Mouse (Mus musculus) embryonic facial prominence, embryonic 10.5 days (tissue): ENCODE data around the gene Tmem56. TPM values are rescaled to one million over a fixed set of nuclear protein-coding genes. Genes with fewer than 3 reads are reported as not detected.

Experiments used
- DNase-seq: peaks from one replicate; pipeline ENCODE4 v3.0.0-alpha.2; 2017; ENCODE audit warnings: low spot score
- H3K27ac ChIP-seq: fragments of 300-500 bp; sonication (generic); replicated peaks from 2 replicates; pipeline ENCODE4 v1.5.1; 2016; ENCODE audit warnings: mild to moderate bottlenecking
- H3K27me3 ChIP-seq: fragments of 300-500 bp; sonication (generic); replicated peaks from 2 replicates; pipeline ENCODE4 v1.6.1; 2016; ENCODE audit warnings: low read depth, mild to moderate bottlenecking; ENCODE audit not compliant: poor library complexity, severe bottlenecking
- H3K36me3 ChIP-seq: fragments of 300-500 bp; sonication (generic); replicated peaks from 2 replicates; pipeline ENCODE4 v1.6.1; 2016; ENCODE audit warnings: mild to moderate bottlenecking, moderate library complexity
- H3K4me1 ChIP-seq: fragments of 300-500 bp; sonication (generic); 2 replicates; pipeline ENCODE4 v1.6.1; 2016
- H3K4me3 ChIP-seq: fragments of 300-500 bp; sonication (generic); 2 replicates; pipeline ENCODE4 v1.5.1; 2016; ENCODE audit warnings: mild to moderate bottlenecking, moderate library complexity
- H3K9me3 ChIP-seq: fragments of 300-500 bp; sonication (generic); 2 replicates; pipeline ENCODE4 v1.6.1; 2016; ENCODE audit warnings: mild to moderate bottlenecking
- WGBS: fragments of 180-500 bp; shearing (Covaris S2); methylation state at CpG from one replicate; pipeline ENCODE4 v1.1.7; 2016; 5-methylcytosine and 5-hydroxymethylcytosine counted together
- polyA plus RNA-seq: library from polyadenylated mRNA; unstranded; fragments of >200 nt; fragmentation: Nextera tagmentation; extraction: Ambion mirVana; gene quantifications from 2 replicates; pipeline ENCODE4 v1.2.1, GENCODE M21; 2016

Gene Tmem56
- polyA plus RNA-seq, 1 experiment from 2014 or later, result 0.81 TPM

GRCm38 (mm10) chr3:121156451-121157186 lies 126.3 kb downstream of the Tmem56 start:
- peaks cover 35% of the 10 kb centered on the region for H3K4me1 ChIP-seq
- no peaks in the 10 kb centered on the region for H3K9me3 ChIP-seq
- 52% methylated on average over 11 of the region's 11 CpGs for WGBS
- H3K36me3 ChIP-seq, result no peaks in the 10 kb centered on the region
- peak; percentile 14 for DNase-seq
- H3K27me3 ChIP-seq, result no peaks in the 10 kb centered on the region
- no peak overlapping the region for H3K4me3 ChIP-seq
- peak overlapping the region; percentile 55 for H3K27ac ChIP-seq

- Histone ChIP-seq H3K4me1 (peaks cover 32% of the 10 kb centered on the region), H3K4me3 (no peak overlapping the region), H3K9me3 (no peaks in the 10 kb centered on the region), H3K27ac (peak overlapping the region; percentile 55), H3K27me3 (no peaks in the 10 kb centered on the region), H3K36me3 (no peaks in the 10 kb centered on the region)
- WGBS, result 19% methylated on average over 7 of the region's 7 CpGs
- peak; percentile 58 for DNase-seq
Observed at GRCm38 (mm10) chr3:121156043-121156442, 126.9 kb downstream of the Tmem56 start.

Other genes starting within 250 kb of the Tmem56 start
- gene Rwdd3, start 111.4 kb downstream of the Tmem56 start, polyA plus RNA-seq, result 4.1 and 4.8 TPM in 2 replicates
- 30.7 and 34.3 TPM in 2 replicates for gene Alg14, start 8.7 kb upstream of the Tmem56 start, polyA plus RNA-seq
- gene Cnn3, start 143.4 kb upstream of the Tmem56 start, polyA plus RNA-seq, result 864 and 874 TPM in 2 replicates
- gene Slc44a3, start 249.3 kb upstream of the Tmem56 start, polyA plus RNA-seq, result 0.83 and 1.6 TPM in 2 replicates